22 mouse cellular contexts compared by ENCODE assay signal in genomic region chr3:144759719-144760118, GRCm38 (mm10). TPM values are rescaled to one million over a fixed set of nuclear protein-coding genes. Genes with fewer than 3 reads are reported as not detected.
DNase-seq lines count a peak whose midpoint lies in the region; ATAC-seq and TF ChIP-seq lines count a peak whose summit lies in the region.
"Had no signal": no experiment of that assay in that cellular context is flagged by ENCODE, and none has a peak within 500 bp of the region (broad histone marks: within the 10 kb centered on the region; RNA-seq: fewer than 3 reads in every experiment).

No protein-coding gene starts in this region.

- 0 out of 2 replicates have a peak overlapping the region, but pooled peaks have one; percentile 2 for H3K4me3 ChIP-seq in heart, embryonic 11.5 days (ENCODE audit: low read depth, low read length)
- H3K4me3 ChIP-seq in kidney, embryonic 15.5 days (replicated peaks), result peak overlapping the region; percentile 18; the same call in 1 of the 2 replicates
- no peak overlapping the region for H3K4me3 ChIP-seq in MEL (ENCODE audit: control insufficient read depth in 1 of 2, insufficient read depth in 1 of 2, low read depth in 2 of 2, low read length in 2 of 2)
- H3K4me3 ChIP-seq in intestine, postnatal 0 days (ENCODE audit: low read depth, low read length), result no peak overlapping the region
- no peak overlapping the region for H3K4me3 ChIP-seq in midbrain, embryonic 13.5 days (replicated peaks)
- H3K4me3 ChIP-seq: embryonic facial prominence, embryonic 10.5 days; forebrain, embryonic 13.5 days; hindbrain, embryonic 12.5 days had no signal

- no peaks in the 10 kb centered on the region for H3K79me2 ChIP-seq in MEL (ENCODE audit: control insufficient read depth, insufficient read depth, low read length, poor library complexity)

- H3K27ac ChIP-seq in heart, embryonic 11.5 days (ENCODE audit: low read depth, low read length), result no peak overlapping the region
- no peak overlapping the region for H3K27ac ChIP-seq in kidney, embryonic 15.5 days
- no peak overlapping the region for H3K27ac ChIP-seq in MEL (ENCODE audit: control insufficient read depth, low read depth, low read length)
- no peak overlapping the region for H3K27ac ChIP-seq in intestine, postnatal 0 days (ENCODE audit: low read depth, low read length)
- H3K27ac ChIP-seq in midbrain, embryonic 13.5 days, result no peak overlapping the region
- H3K27ac ChIP-seq: embryonic facial prominence, embryonic 10.5 days; forebrain, embryonic 13.5 days; hindbrain, embryonic 12.5 days; liver, embryonic 15.5 days had no signal

- H3K9me3 ChIP-seq in heart, embryonic 11.5 days (replicated peaks; ENCODE audit: control insufficient read depth, low read length), result no peaks in the 10 kb centered on the region
- no peaks in the 10 kb centered on the region for H3K9me3 ChIP-seq in kidney, embryonic 15.5 days (replicated peaks)
- H3K9me3 ChIP-seq in MEL (replicated peaks; ENCODE audit: insufficient read depth, low read length), result no peaks in the 10 kb centered on the region
- H3K9me3 ChIP-seq in intestine, postnatal 0 days (ENCODE audit: control insufficient read depth), result no peaks in the 10 kb centered on the region
- no peaks in the 10 kb centered on the region for H3K9me3 ChIP-seq in midbrain, embryonic 13.5 days
- H3K9me3 ChIP-seq: embryonic facial prominence, embryonic 10.5 days; forebrain, embryonic 13.5 days; hindbrain, embryonic 12.5 days; liver, embryonic 15.5 days had no signal

- no peaks in the 10 kb centered on the region for H3K36me3 ChIP-seq in heart, embryonic 11.5 days (ENCODE audit: control insufficient read depth, insufficient read depth, low read length)
- H3K36me3 ChIP-seq in kidney, embryonic 15.5 days, result no peaks in the 10 kb centered on the region
- H3K36me3 ChIP-seq in MEL (ENCODE audit: control insufficient read depth in 1 of 2, insufficient read depth in 2 of 2, low read length in 2 of 2), result peaks cover 0 to 8% of the 10 kb centered on the region in 2 experiments; a peak in 2 of 4 replicates
- no peaks in the 10 kb centered on the region for H3K36me3 ChIP-seq in intestine, postnatal 0 days (ENCODE audit: control insufficient read depth, insufficient read depth)
- H3K36me3 ChIP-seq in midbrain, embryonic 13.5 days, result no peaks in the 10 kb centered on the region
- H3K36me3 ChIP-seq: embryonic facial prominence, embryonic 10.5 days; hindbrain, embryonic 12.5 days; liver, embryonic 15.5 days had no signal

- no peak for TF ChIP-seq RAD21 in MEL (IDR thresholded peaks at IDR 0.05; ENCODE audit: low read depth, low read length)

- H3K9ac ChIP-seq in heart, embryonic 11.5 days (ENCODE audit: low read depth, low read length), result no peak overlapping the region
- H3K9ac ChIP-seq in kidney, embryonic 15.5 days, result no peak overlapping the region
- H3K9ac ChIP-seq in MEL (ENCODE audit: control insufficient read depth, low read depth, low read length, poor library complexity, severe bottlenecking), result no peak overlapping the region
- H3K9ac ChIP-seq in intestine, postnatal 0 days (ENCODE audit: low read depth, low read length), result no peak overlapping the region
- H3K9ac ChIP-seq in midbrain, embryonic 13.5 days (replicated peaks), result no peak overlapping the region
- H3K9ac ChIP-seq: forebrain, embryonic 13.5 days; hindbrain, embryonic 12.5 days; liver, embryonic 15.5 days had no signal

- no peak for TF ChIP-seq CTCF in MEL (IDR thresholded peaks at IDR 0.05 in 2 of 3, conservative IDR thresholded peaks at IDR 0.05 in 1 of 3; ENCODE audit: control insufficient read depth in 1 of 3, insufficient read depth in 1 of 3, low read depth in 2 of 3, low read length in 3 of 3, poor library complexity in 1 of 3, severe bottlenecking in 1 of 3)
- no peak for TF ChIP-seq CTCF in intestine, postnatal 0 days (IDR thresholded peaks at IDR 0.05; ENCODE audit: low read depth)

- ATAC-seq in heart, embryonic 11.5 days (replicated peaks; ENCODE audit: insufficient number of reproducible peaks, low FRiP score, low TSS enrichment), result no peak
- no peak for ATAC-seq in kidney, embryonic 15.5 days (replicated peaks; ENCODE audit: low FRiP score)
- peak; percentile 13; the same call in 1 of the 2 replicates for ATAC-seq in intestine, postnatal 0 days
- ATAC-seq in midbrain, embryonic 13.5 days, result no peak
- ATAC-seq: forebrain, embryonic 13.5 days; midbrain, embryonic 16.5 days had no signal

- TF ChIP-seq EP300 in MEL (IDR thresholded peaks at IDR 0.05; ENCODE audit: low read depth in 1 of 2, low read length in 2 of 2), result no peak

- no peaks in the 10 kb centered on the region for H3K27me3 ChIP-seq in heart, embryonic 11.5 days (ENCODE audit: control insufficient read depth, insufficient read depth, low read length)
- no peaks in the 10 kb centered on the region for H3K27me3 ChIP-seq in kidney, embryonic 15.5 days
- H3K27me3 ChIP-seq in MEL (ENCODE audit: control insufficient read depth in 1 of 2, insufficient read depth in 2 of 2, low read length in 2 of 2), result no peaks in the 10 kb centered on the region
- no peaks in the 10 kb centered on the region for H3K27me3 ChIP-seq in intestine, postnatal 0 days (replicated peaks; ENCODE audit: control insufficient read depth, insufficient read depth, low read length)
- H3K27me3 ChIP-seq in midbrain, embryonic 13.5 days, result no peaks in the 10 kb centered on the region
- H3K27me3 ChIP-seq: forebrain, embryonic 13.5 days; hindbrain, embryonic 12.5 days; liver, embryonic 15.5 days had no signal

- peak overlapping the region; percentile 20 for H3K4me2 ChIP-seq in heart, embryonic 11.5 days
- peak overlapping the region; percentile 32; the same call in 1 of the 2 replicates for H3K4me2 ChIP-seq in kidney, embryonic 15.5 days
- peak overlapping the region; percentile 57; the same call in 1 of the 2 replicates for H3K4me2 ChIP-seq in intestine, postnatal 0 days (replicated peaks; ENCODE audit: low read depth)
- H3K4me2 ChIP-seq in midbrain, embryonic 13.5 days (replicated peaks), result no peak overlapping the region
- H3K4me2 ChIP-seq: forebrain, embryonic 13.5 days; hindbrain, embryonic 12.5 days had no signal

- DNase-seq in heart, postnatal 4 days, result no peak
- DNase-seq in kidney, postnatal 10 days, result no peak
- no peak for DNase-seq in MEL (ENCODE audit: low read depth, low spot score)
- no peak for DNase-seq in gastrocnemius, postnatal 10 days
- DNase-seq: cerebellum, adult 8-10 months; heart, adult 11 months; kidney, postnatal 14 days; lung, postnatal 10 days; right cerebral cortex, postnatal 25 days had no signal

- peaks cover 6% of the 10 kb centered on the region; the same call in 1 of the 2 replicates for H3K4me1 ChIP-seq in heart, embryonic 11.5 days (ENCODE audit: control insufficient read depth, insufficient read depth, low read length)
- H3K4me1 ChIP-seq in kidney, embryonic 15.5 days, result peaks cover 11% of the 10 kb centered on the region
- H3K4me1 ChIP-seq in MEL (ENCODE audit: control insufficient read depth in 1 of 2, insufficient read depth in 2 of 2, low read length in 2 of 2), result peaks cover 2 to 12% of the 10 kb centered on the region in 2 experiments
- H3K4me1 ChIP-seq in intestine, postnatal 0 days (replicated peaks; ENCODE audit: control insufficient read depth, insufficient read depth, low read length), result 0 out of 2 replicates have a peak, but pooled peaks cover 5% of the 10 kb centered on the region
- H3K4me1 ChIP-seq in midbrain, embryonic 13.5 days (replicated peaks), result no peaks in the 10 kb centered on the region
- H3K4me1 ChIP-seq: embryonic facial prominence, embryonic 10.5 days; forebrain, embryonic 13.5 days; hindbrain, embryonic 12.5 days had no signal

- WGBS in heart, embryonic 11.5 days (ENCODE audit: insufficient replicate concordance), result 74% methylated on average over 3 of the region's 3 CpGs
- WGBS in kidney, embryonic 15.5 days, result 79% methylated on average over 3 of the region's 3 CpGs
- 24% methylated on average over 3 of the region's 3 CpGs for WGBS in intestine, postnatal 0 days
- 90% methylated on average over 3 of the region's 3 CpGs for WGBS in midbrain, embryonic 13.5 days

- TF ChIP-seq POLR2A in MEL (IDR thresholded peaks at IDR 0.05; ENCODE audit: control insufficient read depth in 1 of 2, insufficient read depth in 1 of 2, low read depth in 1 of 2, low read length in 2 of 2, poor library complexity in 1 of 2), result no peak

RNA-seq across cellular contexts. Expression of gene Clca3a1, which starts 1.1 kb away (rescaled TPM):
- 18.8 and 20.5 TPM in 2 replicates for polyA plus RNA-seq in heart, embryonic 11.5 days (2014; fragmentation: Nextera tagmentation; extraction: Ambion mirVana)
- total RNA-seq in heart, postnatal 4 days (2021), result 10 to 100 TPM; 11.1 to 12.2 TPM
- 10.4 and 11.4 TPM in 2 replicates for polyA plus RNA-seq in kidney, embryonic 15.5 days (2015; fragmentation: Nextera tagmentation; extraction: Ambion mirVana)
- 0.07 and 0.12 TPM in 2 replicates for total RNA-seq in MEL (2012; rRNA removed)
- under 1 TPM in 1 of 2 experiments, not detected in 1; 0.40 TPM for polyA plus RNA-seq in MEL (2012; ENCODE audit: insufficient read depth in 1 of 2, insufficient read length in 2 of 2, low read depth in 1 of 2, low replicate concordance in 2 of 2, missing spikeins in 1 of 2)
- polyA plus RNA-seq in intestine, postnatal 0 days (2015; fragmentation: Nextera tagmentation; extraction: Ambion mirVana), result 3.9 and 4.0 TPM in 2 replicates
- 0.17 and 0.19 TPM in 2 replicates for polyA plus RNA-seq in midbrain, embryonic 13.5 days (2015; fragmentation: Nextera tagmentation; extraction: Ambion mirVana)
- total RNA-seq in gastrocnemius, postnatal 10 days (2021), result under 1 TPM; 0.20 to 0.31 TPM
- polyA plus RNA-seq: embryonic facial prominence, embryonic 10.5 days had no signal

RNA-seq across cellular contexts. Expression of gene Sh3glb1, which starts 39.6 kb away (rescaled TPM):
- polyA plus RNA-seq in heart, embryonic 11.5 days (2014; fragmentation: Nextera tagmentation; extraction: Ambion mirVana), result 133 and 139 TPM in 2 replicates
- 100 to 1,000 TPM; 260 to 261 TPM for total RNA-seq in heart, postnatal 4 days (2021)
- 92.7 and 104 TPM in 2 replicates for polyA plus RNA-seq in kidney, embryonic 15.5 days (2015; fragmentation: Nextera tagmentation; extraction: Ambion mirVana)
- total RNA-seq in MEL (2012; rRNA removed), result 33.9 and 39.6 TPM in 2 replicates
- 10 to 100 TPM; 61.9 to 89.2 TPM for polyA plus RNA-seq in MEL (2012; ENCODE audit: insufficient read depth in 1 of 2, insufficient read length in 2 of 2, low read depth in 1 of 2, low replicate concordance in 2 of 2, missing spikeins in 1 of 2)
- polyA plus RNA-seq in intestine, postnatal 0 days (2015; fragmentation: Nextera tagmentation; extraction: Ambion mirVana), result 158 and 161 TPM in 2 replicates
- polyA plus RNA-seq in midbrain, embryonic 13.5 days (2015; fragmentation: Nextera tagmentation; extraction: Ambion mirVana), result 98.1 and 99.6 TPM in 2 replicates
- total RNA-seq in gastrocnemius, postnatal 10 days (2021), result 100 to 1,000 TPM; 310 to 331 TPM

RNA-seq across cellular contexts. Expression of gene Clca3a2, which starts 59.6 kb away (rescaled TPM):
- 0.93 and 1.1 TPM in 2 replicates for polyA plus RNA-seq in heart, embryonic 11.5 days (2014; fragmentation: Nextera tagmentation; extraction: Ambion mirVana)
- 1 to 10 TPM; 1.5 to 2.0 TPM for total RNA-seq in heart, postnatal 4 days (2021)
- 0.38 and 0.41 TPM in 2 replicates for polyA plus RNA-seq in kidney, embryonic 15.5 days (2015; fragmentation: Nextera tagmentation; extraction: Ambion mirVana)
- total RNA-seq in MEL (2012; rRNA removed), result 0.08 and 0.13 TPM in 2 replicates
- polyA plus RNA-seq in MEL (2012; ENCODE audit: insufficient read depth in 1 of 2, insufficient read length in 2 of 2, low read depth in 1 of 2, low replicate concordance in 2 of 2, missing spikeins in 1 of 2), result 1 to 10 TPM in 1 of 2 experiments, not detected in 1; 1.5 TPM
- 0.08 and 0.25 TPM in 2 replicates for polyA plus RNA-seq in intestine, postnatal 0 days (2015; fragmentation: Nextera tagmentation; extraction: Ambion mirVana)
- not detected in 2 replicates for polyA plus RNA-seq in midbrain, embryonic 13.5 days (2015; fragmentation: Nextera tagmentation; extraction: Ambion mirVana)
- total RNA-seq in gastrocnemius, postnatal 10 days (2021), result not detected
- total RNA-seq: adrenal gland, adult 18-20 months; common myeloid progenitor, adult 5-6 weeks; gastrocnemius, adult 8-10 months; megakaryocyte, adult 5-6 weeks had no signal
- polyA plus RNA-seq: embryonic facial prominence, embryonic 10.5 days; liver, embryonic 15.5 days; midbrain, embryonic 16.5 days had no signal

Comparison
In these comparisons a context has a peak if more than half of its experiments do, and no peak if none do; other contexts are left out.
1. H3K4me3 ChIP-seq: peak in heart, embryonic 11.5 days (single experiment) and kidney, embryonic 15.5 days (single experiment); none in MEL (0 of 2), intestine, postnatal 0 days (single experiment) and midbrain, embryonic 13.5 days (single experiment).